Mouse (Mus musculus): ENCODE results near the gene Ttyh2.
"Not testable (repeated sequence)": the region's sequence is repeated elsewhere in the genome, so short reads cannot be mapped to it uniquely, and the experiment has no call there.

The Ttyh2 gene

GRCm38 (mm10) chr11:114674796-114675195, 435 bp upstream of the Ttyh2 start:
- in situ Hi-C loops (cut with MboI; ENCODE audit: low pct_unique_long_range_greater_than_20kb in 1 of 2, low sequenced_read_pairs in 2 of 2, unreplicated experiment in 1 of 2) = not testable (repeated sequence)

- in situ Hi-C loops (cut with MboI; ENCODE audit: low pct_unique_long_range_greater_than_20kb in 1 of 2, low sequenced_read_pairs in 2 of 2, unreplicated experiment in 1 of 2) = no loop called here
Observed at GRCm38 (mm10) chr11:114675826-114676401, 683 bp downstream of the Ttyh2 start.

- in situ Hi-C loops (cut with MboI; ENCODE audit: low pct_unique_long_range_greater_than_20kb in 1 of 2, low sequenced_read_pairs in 2 of 2, unreplicated experiment in 1 of 2) = no loop called here
Observed at GRCm38 (mm10) chr11:114676431-114676830, 1.2 kb downstream of the Ttyh2 start.

- in situ Hi-C loops (cut with MboI; ENCODE audit: low pct_unique_long_range_greater_than_20kb in 1 of 2, low sequenced_read_pairs in 2 of 2, unreplicated experiment in 1 of 2) = no loop called here
Observed at GRCm38 (mm10) chr11:114676896-114677530, 1.8 kb downstream of the Ttyh2 start.

- in situ Hi-C loops (cut with MboI; ENCODE audit: low pct_unique_long_range_greater_than_20kb in 1 of 2, low sequenced_read_pairs in 2 of 2, unreplicated experiment in 1 of 2) = no loop called here
Observed at GRCm38 (mm10) chr11:114679582-114679981, 4.4 kb downstream of the Ttyh2 start.

GRCm38 (mm10) chr11:114680291-114680690, 5.1 kb downstream of the Ttyh2 start:
- in situ Hi-C loops (cut with MboI; ENCODE audit: low pct_unique_long_range_greater_than_20kb in 1 of 2, low sequenced_read_pairs in 2 of 2, unreplicated experiment in 1 of 2) = no loop called here

GRCm38 (mm10) chr11:114681054-114681453, 5.8 kb downstream of the Ttyh2 start:
- in situ Hi-C loops (cut with MboI; ENCODE audit: low pct_unique_long_range_greater_than_20kb in 1 of 2, low sequenced_read_pairs in 2 of 2, unreplicated experiment in 1 of 2) = no loop called here

GRCm38 (mm10) chr11:114682321-114682900, 7.2 kb downstream of the Ttyh2 start:
- in situ Hi-C loops (cut with MboI; ENCODE audit: low pct_unique_long_range_greater_than_20kb in 1 of 2, low sequenced_read_pairs in 2 of 2, unreplicated experiment in 1 of 2) = no loop called here

GRCm38 (mm10) chr11:114683029-114683721, 7.9 kb downstream of the Ttyh2 start:
- in situ Hi-C loops (cut with MboI; ENCODE audit: low pct_unique_long_range_greater_than_20kb in 1 of 2, low sequenced_read_pairs in 2 of 2, unreplicated experiment in 1 of 2) = no loop called here

GRCm38 (mm10) chr11:114683722-114684621, 8.7 kb downstream of the Ttyh2 start:
- in situ Hi-C loops (cut with MboI; ENCODE audit: low pct_unique_long_range_greater_than_20kb in 1 of 2, low sequenced_read_pairs in 2 of 2, unreplicated experiment in 1 of 2) = no loop called here

GRCm38 (mm10) chr11:114684627-114685373, 9.6 kb downstream of the Ttyh2 start:
- in situ Hi-C loops (cut with MboI; ENCODE audit: low pct_unique_long_range_greater_than_20kb in 1 of 2, low sequenced_read_pairs in 2 of 2, unreplicated experiment in 1 of 2) = no loop called here

GRCm38 (mm10) chr11:114685526-114686040, 10.4 kb downstream of the Ttyh2 start:
- in situ Hi-C loops (cut with MboI; ENCODE audit: low pct_unique_long_range_greater_than_20kb in 1 of 2, low sequenced_read_pairs in 2 of 2, unreplicated experiment in 1 of 2) = no loop called here

GRCm38 (mm10) chr11:114686221-114686959, 11.2 kb downstream of the Ttyh2 start:
- in situ Hi-C loops (cut with MboI; ENCODE audit: low pct_unique_long_range_greater_than_20kb in 1 of 2, low sequenced_read_pairs in 2 of 2, unreplicated experiment in 1 of 2) = no loop called here

GRCm38 (mm10) chr11:114687574-114688188, 12.4 kb downstream of the Ttyh2 start:
- in situ Hi-C loops (cut with MboI; ENCODE audit: low pct_unique_long_range_greater_than_20kb in 1 of 2, low sequenced_read_pairs in 2 of 2, unreplicated experiment in 1 of 2) = no loop called here

- in situ Hi-C loops (cut with MboI; ENCODE audit: low pct_unique_long_range_greater_than_20kb in 1 of 2, low sequenced_read_pairs in 2 of 2, unreplicated experiment in 1 of 2) = no loop called here
Observed at GRCm38 (mm10) chr11:114688729-114689128, 13.5 kb downstream of the Ttyh2 start.

- in situ Hi-C loops (cut with MboI; ENCODE audit: low pct_unique_long_range_greater_than_20kb in 1 of 2, low sequenced_read_pairs in 2 of 2, unreplicated experiment in 1 of 2) = no loop called here
Observed at GRCm38 (mm10) chr11:114690192-114690591, 15.0 kb downstream of the Ttyh2 start.
